Mouse (Mus musculus): ENCODE data around the gene Adam22.

Gene Adam22

DNA sequence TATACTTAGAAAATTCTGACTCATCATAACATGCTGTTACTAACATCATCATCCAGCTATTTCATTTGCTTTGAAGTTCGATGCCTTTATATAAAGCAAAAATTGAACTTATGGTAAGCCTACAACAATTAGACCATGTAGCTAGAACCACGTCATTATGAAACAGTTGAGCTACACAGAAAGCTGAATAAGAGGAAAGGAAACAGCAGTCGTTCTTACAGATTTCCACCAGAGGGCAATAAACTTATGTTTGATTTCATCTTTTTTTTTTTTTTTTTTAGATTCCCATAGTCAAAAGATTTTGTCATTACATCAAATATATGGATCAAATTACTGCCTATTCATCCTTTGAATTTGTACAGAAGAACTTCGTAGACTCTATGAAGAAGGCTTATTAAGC, 203.2 kb downstream of the Adam22 start:
- no peak for DNase-seq (ENCODE audit: low spot score in 2 of 2)

DNA sequence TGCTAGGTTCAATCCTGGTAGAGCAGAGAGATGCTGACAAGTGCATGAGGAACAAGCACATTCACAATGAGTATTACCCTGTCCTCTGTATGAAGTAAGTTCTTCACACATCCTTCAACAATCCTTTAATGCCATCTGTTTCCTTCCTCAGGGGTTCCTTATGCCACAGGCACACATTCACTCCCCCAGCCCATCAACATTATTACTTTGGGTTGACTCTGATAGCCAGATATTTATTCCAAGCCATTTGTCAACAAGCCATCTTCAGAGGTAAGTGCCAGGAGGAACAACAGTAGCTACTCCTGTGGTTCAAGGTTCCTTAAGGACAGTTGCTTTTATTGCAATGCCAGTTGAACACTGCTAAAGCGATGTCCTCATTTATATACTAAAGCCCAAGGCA, 216.3 kb downstream of the Adam22 start:
- no peak for DNase-seq (ENCODE audit: low spot score in 2 of 2)

DNA sequence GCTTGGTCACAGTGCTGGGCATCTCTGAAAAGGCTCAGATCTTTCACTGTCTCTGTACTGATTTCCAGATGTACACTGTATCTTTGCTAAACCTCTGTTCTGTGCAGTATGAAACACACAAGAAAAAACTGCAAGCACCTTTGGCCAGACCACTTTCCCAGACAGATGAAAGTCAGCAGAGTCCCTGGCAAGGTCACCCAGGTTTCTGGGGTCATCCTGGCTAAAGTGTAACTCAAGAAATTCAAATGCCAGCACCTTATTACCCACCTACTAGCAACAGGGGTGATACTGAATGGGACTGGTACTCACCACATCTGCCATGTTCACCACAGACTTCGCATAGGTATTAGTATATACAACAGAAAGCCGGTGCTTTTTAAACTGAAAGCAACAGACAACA, 221.8 kb downstream of the Adam22 start:
- no peak for DNase-seq (ENCODE audit: low spot score in 2 of 2)

DNA sequence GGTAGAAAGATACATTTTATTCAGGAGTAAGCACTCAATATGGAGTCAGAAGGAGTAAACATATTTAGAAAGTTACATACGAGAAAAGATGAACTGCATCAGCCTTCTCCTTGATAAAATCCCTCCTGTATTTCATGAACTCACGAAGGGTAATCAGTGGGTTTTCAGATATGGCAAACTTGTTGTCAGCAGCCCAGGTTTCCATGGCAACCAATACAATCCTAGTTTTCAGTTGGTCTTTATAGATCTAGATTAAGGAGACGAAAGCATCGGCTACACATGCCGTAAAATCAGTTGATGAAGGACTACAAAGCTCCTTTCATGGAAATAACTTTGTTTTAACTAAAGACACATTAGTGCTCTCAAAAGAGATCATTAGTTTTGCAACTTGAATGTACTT, 222.5 kb downstream of the Adam22 start:
- no peak for DNase-seq (ENCODE audit: low spot score in 2 of 2)

DNA sequence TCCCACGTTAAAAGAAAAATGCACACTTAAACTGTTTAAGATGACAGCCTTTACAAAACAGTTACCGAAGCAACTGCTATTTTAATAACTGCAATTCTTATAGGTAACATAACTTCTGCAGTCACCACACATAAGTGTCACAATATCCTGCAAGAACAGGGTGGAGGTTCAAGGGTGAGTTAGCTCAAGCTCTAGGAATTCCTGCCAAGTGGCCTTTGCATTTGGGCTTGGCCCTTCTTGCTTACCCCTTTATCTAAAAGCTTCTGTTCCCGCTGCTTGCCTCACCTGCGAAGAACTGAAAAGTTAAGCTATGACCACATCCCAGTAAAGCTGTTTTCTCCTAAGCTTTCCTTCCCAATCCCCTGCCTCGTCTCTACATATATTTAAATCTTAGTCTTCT, 235.4 kb downstream of the Adam22 start:
- DNase-seq (ENCODE audit: low spot score in 2 of 2) = no peak

DNA sequence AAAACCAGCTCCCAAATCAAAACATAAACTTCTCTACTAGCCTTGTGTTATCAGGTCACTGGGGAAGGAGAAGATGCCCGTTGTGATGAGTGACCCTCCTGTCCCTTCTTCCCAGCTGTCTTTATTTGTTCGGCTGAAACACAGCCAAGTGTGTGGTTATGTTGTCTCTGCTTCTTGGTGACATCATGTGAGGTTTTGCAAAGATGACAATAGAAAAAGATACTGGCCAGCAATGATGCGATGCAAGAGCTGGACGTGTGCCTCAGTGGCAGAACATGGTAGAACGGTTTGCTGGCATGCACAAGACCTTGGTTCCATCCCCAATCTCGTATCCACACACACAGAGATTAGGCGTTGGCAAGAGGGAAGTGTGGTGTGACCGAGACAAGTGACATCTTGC, 236.0 kb downstream of the Adam22 start:
- no peak for DNase-seq (ENCODE audit: low spot score in 2 of 2)

DNA sequence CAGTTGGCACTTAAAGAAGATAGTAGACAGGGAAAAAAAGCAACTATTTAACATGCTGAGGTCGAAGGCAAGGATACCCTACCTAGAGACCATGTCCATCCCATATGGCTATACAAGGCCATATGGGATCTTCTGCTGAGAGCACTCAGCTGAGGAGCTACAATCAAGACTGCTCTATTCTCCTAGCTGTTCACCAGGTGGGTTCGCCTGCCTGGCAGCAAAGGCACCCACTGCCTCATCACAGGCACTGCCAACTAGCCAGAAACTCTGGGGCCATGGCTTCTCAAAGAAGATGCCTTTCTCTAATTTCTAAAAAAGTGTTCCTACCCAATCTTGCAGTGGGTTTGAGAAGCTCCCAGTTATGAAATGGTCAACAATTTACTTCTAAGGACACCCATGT, 238.2 kb downstream of the Adam22 start:
- no peak for DNase-seq (ENCODE audit: low spot score in 2 of 2)

DNA sequence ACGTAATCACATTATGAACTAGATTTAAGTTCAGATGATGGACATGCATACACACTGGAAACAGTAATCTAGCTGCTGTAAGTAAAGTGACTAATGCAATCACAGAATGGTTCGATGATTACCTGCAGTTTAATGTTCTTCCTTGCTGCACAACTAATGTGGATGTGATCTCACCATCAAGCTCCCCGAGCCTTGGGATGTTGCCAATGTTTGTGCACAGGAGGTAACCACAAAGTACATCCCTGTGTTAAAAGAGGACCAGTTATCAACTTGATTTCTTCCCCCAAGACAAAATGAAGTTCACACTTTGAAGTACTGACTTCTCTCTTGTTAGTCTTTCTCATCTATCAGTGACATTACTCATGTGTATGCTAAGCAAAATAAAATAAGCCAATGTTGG, 247.0 kb downstream of the Adam22 start:
- no peak for DNase-seq (ENCODE audit: low spot score in 2 of 2)

DNA sequence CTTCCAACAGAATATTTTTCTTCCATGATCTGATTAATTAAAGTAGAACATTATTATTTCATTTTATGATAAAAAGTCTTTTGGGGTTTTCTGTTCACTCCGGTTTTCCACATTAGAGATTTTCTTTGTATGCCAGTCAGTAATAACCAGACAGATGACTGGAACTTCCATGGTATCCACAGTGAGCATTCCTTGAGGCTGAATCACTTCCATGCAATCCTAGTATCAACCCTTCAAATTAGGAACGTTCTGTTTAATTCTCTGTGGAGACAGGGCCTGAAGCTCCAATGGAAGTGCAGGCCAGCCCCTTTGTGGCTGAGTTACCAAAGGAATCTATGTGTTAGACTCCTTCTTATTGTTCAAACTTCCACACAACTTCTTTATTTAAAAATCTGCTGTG, 247.9 kb downstream of the Adam22 start:
- DNase-seq (ENCODE audit: low spot score in 2 of 2) = no peak

DNA sequence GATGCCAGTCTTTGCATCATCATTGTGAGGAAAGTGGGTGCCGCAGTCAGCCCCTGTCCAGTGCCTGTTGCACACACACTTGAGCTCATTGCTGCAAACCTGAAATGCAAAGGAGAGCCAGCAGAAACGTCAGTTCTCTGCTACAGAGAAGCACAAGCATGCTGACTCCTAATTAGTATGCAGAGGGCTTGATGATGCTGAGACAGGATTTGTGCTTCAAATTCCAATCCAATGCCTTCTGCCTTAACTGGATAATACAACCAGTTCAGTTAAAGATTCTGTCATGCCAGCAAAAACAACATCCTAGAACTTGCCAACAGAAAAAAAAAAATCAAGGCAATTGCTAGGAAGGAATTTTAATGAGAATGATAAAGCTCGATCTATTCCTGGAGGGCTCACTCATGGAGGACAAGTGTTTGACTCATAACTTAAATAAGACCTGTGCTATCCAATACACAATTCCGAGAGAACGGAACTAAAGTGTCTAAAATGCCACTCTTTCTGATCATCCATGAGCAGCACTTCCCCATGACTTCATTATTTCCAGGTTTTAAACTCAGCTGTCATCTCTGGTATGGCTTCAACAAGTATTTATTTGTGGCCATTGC, 251.3 kb downstream of the Adam22 start:
- DNase-seq (ENCODE audit: low spot score in 2 of 2) = no peak

DNA sequence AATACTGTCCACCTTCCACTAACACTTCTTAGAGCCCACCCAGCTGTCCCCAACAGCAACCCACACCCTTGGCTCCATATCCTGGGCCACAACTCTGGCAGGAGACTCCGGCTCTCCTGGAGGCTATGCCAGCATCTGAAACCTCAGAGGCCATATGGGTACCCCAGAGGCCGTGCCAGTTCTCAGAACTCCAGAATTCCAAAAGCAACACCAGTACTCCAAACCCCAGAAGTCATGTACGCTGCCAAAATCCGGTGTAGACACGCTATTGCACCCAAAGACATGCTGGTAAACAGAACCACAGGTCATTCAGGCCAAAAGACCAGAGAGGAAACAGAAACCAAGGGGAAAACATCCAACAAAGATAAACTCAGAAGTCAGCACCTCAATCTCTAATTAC, 255.7 kb downstream of the Adam22 start:
- DNase-seq (ENCODE audit: low spot score in 2 of 2) = no peak

DNA sequence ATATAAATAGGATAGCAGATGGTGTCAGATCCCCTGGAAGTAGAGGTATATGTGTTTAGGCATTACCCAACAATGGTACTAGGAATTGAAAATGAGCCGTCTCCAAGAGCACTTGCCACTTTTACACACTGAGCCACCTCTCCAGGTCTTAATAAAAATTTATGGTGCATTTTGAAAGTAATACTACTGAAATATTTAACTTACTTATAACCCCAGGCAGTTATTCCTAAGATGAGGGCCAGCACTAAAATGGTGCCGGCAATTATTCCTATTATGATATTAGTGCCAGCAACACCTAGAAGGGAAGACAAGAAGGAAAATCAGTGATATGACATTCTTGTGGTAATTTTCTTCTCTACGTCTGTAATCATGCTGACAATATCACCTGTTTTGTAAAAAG, 256.3 kb downstream of the Adam22 start:
- no peak for DNase-seq (ENCODE audit: low spot score in 2 of 2)

DNA sequence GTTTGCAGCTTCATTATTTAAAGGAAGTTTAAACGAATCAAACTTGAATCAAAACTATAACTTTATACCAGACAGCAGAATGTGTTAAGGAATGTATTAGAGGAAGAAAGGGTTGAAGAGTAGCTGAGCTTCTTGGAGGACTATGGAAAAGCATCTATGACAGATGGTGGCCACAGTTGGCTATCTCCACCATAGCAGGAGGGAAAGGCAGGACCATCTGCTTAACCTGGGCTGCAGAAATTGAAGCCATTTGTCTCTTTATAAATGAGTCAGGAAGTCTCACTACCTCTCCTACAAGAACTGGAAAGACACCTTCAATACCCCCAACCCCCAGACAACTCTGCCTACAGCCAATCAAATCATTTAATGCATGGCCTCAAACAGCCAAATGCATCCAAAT, 272.3 kb downstream of the Adam22 start:
- no peak for DNase-seq (ENCODE audit: low spot score in 2 of 2)

DNA sequence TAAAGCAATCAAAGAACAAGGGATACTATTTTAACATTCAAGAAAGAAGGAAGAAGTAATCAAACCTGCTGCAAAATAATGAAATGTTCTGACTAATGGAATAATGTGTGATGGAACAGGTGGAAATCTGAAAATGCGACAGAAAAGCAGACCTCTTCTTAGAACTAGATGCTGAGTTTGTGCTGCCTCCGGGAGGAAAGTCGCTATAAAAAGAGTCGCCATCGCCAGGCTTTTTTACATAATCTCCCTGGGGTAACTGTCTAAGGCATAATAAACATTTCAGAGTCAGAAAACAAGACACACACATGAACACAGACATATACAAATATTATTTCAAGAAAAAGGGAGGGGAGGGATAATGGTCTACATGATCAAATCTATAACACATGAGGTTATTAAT, 273.0 kb downstream of the Adam22 start:
- DNase-seq (ENCODE audit: low spot score in 2 of 2) = no peak

DNA sequence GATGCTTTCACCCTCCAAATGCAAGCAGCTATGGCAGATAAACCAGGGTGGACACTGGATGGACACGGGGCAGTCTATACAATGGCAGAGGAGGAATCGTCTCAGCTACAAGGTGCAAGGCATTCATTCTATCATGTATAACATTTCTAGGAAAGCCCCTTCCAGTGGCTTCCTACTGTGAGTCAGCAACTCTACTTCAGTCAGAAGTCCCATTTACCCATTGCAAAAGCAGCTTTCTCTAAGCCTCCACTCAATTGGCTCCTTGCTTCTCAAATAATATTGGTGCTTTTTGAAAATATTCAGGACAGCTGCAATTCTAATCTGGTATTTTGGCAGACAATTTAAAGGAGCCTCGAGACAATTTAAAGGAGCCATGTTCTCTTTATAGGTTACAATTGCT, 279.8 kb downstream of the Adam22 start:
- DNase-seq (ENCODE audit: low spot score in 2 of 2) = no peak

DNA sequence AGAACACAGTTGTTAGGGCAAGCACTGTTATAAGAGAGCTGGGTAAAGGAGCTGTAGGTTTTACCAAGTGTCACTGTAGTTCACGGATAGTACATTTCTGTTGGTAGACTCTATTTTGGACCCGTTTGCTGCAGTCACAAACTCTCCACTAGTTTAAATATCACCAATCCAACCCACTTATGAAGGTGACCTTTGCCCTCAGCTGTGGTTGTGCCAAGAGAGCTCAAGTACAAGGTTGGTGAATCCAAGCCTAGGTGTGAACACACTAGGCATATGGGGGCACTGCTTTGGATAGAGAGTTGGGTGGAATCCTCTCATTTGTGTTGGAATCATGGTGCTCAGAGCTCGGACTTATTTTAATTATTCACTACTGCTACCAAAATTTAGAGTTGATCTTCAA, 282.3 kb downstream of the Adam22 start:
- DNase-seq (ENCODE audit: low spot score in 2 of 2) = no peak

DNA sequence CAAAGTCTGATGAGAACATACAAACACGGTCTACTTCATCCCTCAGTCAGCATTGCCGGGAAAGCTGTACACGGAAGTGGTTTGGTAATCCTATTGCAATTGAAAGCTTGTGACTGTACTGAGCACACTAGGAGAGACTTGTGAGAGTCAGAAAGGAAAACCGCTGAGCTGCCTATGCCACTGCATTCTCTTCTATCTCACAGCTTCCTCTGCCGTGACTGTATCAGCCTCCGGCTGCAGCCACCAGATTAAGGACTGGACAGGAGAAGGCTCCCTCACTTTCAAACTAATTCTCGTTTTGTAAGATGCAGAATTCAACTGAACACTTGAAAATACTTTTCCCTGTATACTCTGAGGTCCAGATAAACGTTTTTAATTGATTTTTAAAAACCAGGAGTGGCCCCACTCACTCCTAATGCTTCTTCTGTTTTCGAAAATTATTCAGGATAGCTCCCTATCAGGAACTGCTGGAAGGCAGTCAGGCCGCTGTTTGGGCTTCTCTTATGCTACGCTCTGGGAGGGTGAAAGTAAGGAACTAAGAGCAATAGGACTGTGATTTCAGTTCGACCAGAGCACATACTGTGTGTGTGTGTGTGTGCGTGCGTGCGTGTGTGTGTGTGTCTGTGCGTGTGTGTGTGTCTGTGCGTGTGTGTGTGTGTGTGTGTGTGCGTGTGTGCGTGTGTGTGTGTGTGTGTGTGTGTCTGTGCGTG, 285.0 kb downstream of the Adam22 start:
- no peak for DNase-seq (ENCODE audit: low spot score in 2 of 2)

DNA sequence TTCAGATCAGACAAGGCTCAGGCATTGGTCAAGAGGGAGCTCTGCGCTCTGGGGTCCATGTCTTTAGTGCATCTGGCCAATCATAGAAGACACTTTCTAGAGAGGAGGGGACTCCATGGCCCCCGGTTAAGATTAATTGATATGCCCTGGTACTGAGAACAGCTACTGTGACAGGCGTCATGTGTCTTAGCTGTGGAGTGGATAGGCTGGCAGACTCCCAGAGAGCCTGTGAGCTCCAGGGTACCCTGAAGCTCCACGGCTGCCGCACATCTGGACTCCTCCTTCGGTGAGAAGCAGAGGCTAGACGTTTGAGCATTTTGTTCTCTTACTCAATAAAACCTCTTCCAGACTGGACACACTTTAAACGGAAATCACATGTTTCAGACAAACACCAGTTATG, 290.5 kb downstream of the Adam22 start:
- DNase-seq (ENCODE audit: low spot score in 2 of 2) = no peak

DNA sequence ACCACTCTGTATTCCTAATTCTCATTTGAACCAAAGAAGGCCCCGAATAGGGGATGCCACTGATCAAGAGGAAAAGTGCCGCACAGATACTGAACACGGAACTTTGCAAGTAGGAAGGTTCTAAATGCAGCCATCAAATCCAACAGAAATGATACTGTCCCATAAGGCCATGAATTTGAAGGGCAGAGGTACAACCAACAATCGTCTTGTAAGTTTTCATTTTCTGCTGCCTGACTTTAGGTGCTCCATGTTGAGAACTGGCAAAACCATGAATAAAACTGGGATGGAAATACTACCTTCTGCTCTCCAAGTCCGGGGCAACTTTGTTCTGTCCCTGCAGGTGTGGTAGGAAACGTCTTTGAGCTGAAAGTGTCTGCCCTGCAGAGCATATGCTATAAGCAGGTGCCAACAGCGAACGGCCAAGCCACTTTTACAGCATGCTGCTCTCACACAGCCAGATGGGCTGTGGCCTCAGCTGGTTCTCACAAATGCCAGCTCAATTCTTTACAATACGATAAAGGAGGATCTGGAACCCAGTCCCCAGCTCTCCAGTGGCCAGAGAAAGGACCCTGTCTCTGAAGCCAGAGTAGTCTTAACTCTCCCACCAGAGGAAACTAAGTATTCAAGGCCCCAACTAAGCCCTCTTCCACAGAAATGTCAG, 293.9 kb downstream of the Adam22 start:
- DNase-seq (ENCODE audit: low spot score in 2 of 2) = no peak

DNA sequence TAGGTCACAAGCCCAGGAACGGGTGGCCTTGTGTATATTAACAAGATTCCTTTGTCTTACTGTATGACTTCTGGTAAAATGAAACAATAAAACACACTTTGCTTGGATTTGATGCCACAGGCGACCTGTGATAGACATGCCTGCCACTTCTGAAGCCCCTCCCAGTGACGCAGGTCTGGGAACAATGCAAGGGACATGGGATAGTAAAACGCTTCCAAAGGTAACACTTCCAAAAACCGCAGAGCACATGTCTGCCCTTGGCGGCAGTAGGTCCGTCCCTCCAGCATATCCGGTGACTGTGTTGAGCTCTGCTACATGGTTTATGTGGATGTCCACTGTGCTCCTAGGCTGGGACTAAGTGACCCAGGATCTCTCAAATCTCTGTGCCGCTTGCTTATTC, 294.6 kb downstream of the Adam22 start:
- no peak for DNase-seq (ENCODE audit: low spot score in 2 of 2)

DNA sequence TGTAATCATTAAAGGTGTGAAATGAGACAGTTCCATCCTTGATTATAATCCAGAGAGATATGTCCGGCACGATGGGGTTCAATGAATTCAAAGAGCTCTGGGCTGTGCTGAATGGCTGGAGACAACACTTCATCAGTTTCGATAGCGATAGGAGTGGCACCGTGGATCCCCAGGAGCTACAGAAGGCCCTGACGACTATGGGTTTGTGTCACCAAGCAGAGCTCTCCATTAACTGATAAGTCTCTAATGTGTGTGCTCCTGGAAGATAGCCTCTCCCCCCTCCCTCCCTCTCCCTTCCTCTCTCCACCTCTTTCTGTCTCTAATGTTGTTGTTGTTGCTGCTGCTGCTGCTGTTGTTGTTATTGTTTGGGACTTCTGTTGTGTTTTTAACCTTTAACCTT, 304.8 kb downstream of the Adam22 start:
- DNase-seq (ENCODE audit: low spot score in 2 of 2) = no peak

DNA sequence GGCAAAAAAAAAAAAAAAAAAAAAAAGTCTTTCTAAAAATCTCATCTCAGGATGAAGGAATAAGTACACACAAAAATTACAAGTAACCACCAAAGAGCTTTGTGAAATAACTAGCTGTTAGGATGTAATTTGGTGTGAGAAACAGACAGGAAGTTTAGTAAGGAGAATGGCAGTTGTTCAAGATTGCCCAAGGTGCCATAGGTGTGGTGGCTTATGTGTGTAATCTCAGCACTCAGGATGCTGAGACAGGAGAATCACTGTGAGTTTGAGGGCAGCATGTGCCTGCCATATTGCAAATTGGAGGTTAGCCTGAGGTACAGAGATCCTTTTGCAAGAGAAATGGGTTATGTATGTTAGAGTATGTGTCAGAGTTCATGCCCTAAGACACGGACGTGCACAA, 305.5 kb downstream of the Adam22 start:
- no peak for DNase-seq (ENCODE audit: low spot score in 2 of 2)

DNA sequence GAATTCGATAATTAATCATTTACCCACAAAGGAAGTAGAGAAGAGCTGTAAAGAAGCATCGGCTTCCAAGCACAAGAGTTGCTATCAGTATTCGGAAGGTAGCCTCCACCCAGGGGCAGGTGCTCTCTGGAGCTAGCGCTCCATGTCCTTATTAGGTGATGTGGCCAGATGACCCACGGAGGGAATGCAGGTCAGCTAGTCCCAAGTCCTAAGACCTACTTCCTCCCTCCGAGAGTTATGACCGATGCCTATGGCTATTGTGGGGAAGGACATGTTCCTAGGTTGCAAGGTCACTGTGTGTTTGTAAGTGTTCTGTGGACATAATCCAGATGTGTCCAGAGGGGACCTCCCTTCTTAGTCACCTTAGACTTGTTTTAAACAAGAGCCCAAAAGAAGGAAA, 309.9 kb downstream of the Adam22 start:
- no peak for DNase-seq (ENCODE audit: low spot score in 2 of 2)

DNA sequence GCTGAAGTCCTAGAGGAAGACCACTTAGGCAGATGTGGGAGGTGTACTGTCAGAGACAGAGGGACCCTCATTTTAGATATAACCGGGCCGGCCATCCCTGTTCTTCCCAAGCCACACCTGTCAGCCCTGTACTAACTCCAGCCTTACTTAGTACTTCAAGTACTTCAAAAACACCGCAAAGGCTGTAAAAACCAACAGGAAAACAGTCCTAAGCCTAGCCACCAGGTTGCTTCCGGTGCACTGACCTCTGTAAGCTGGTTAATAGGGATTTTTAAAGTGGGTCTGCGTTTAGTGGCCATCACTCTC, 311.0 kb downstream of the Adam22 start:
- DNase-seq (ENCODE audit: low spot score in 2 of 2) = peak in 1 of 2 experiments; percentile 25

Measured in urinary bladder, adult 18-20 months (tissue).